Mouse (Mus musculus) C2C12 (cell line): ENCODE data around the gene Grpr.

Experiments used
- CEBPB ChIP-seq: IDR thresholded peaks from one replicate; pipeline ENCODE4 v1.6.1; 2011; ENCODE audit warnings: low read depth, mild to moderate bottlenecking, control low read depth, moderate library complexity
- CTCF ChIP-seq: IDR thresholded peaks from one replicate; pipeline ENCODE4 v1.5.1; 2011; ENCODE audit not compliant: control insufficient read depth, insufficient read depth, insufficient read length
- FOSL1 ChIP-seq: IDR thresholded peaks from one replicate; pipeline ENCODE4 v1.8.0; 2011; ENCODE audit warnings: mild to moderate bottlenecking, low read length; ENCODE audit not compliant: poor library complexity, insufficient read depth, severe bottlenecking
- MAX ChIP-seq: IDR thresholded peaks from one replicate; pipeline ENCODE4 v1.6.1; 2011; ENCODE audit warnings: mild to moderate bottlenecking, control low read depth
- MYOD1 ChIP-seq: IDR thresholded peaks from one replicate; pipeline ENCODE4 v1.6.1; 2011; ENCODE audit warnings: low read depth; ENCODE audit not compliant: control insufficient read depth, insufficient read length
- MYOG ChIP-seq: IDR thresholded peaks from one replicate; pipeline ENCODE4 v1.6.1; 2011; ENCODE audit not compliant: control insufficient read depth, insufficient read length; ENCODE audit errors: extremely low read depth
- USF1 ChIP-seq: IDR thresholded peaks from one replicate; pipeline ENCODE4 v1.6.1; 2011; ENCODE audit warnings: low read depth, mild to moderate bottlenecking, control low read depth, moderate library complexity

- no peak for TF ChIP-seq CTCF
- no peak for TF ChIP-seq USF1
- no peak for TF ChIP-seq FOSL1
- no peak for TF ChIP-seq MYOG
- TF ChIP-seq MAX: no peak
- TF ChIP-seq MYOD1: no peak
- TF ChIP-seq CEBPB: no peak
Observed at GRCm38 (mm10) chrX:163549666-163550065, at the start of gene Grpr.
